Comparison of ENCODE assay signal across 25 mouse cellular contexts in genomic region chr14:86233305-86233704, GRCm38 (mm10).
"Had no signal": no experiment of that assay in that cellular context is flagged by ENCODE, and none has a peak within 500 bp of the region (broad histone marks: within the 10 kb centered on the region; RNA-seq: fewer than 3 reads in every experiment).

No protein-coding gene starts in this region.

- H3K4me3 ChIP-seq: heart, adult 2 months; hindbrain, embryonic 13.5 days; hindbrain, embryonic 15.5 days; kidney, embryonic 15.5 days; limb, embryonic 13.5 days; limb, embryonic 15.5 days; liver, embryonic 13.5 days had no signal

- H3K27ac ChIP-seq: heart, adult 2 months; hindbrain, embryonic 13.5 days; hindbrain, embryonic 15.5 days; hindbrain, postnatal 0 days; kidney, embryonic 15.5 days; kidney, postnatal 0 days; limb, embryonic 13.5 days; limb, embryonic 15.5 days; liver, embryonic 13.5 days had no signal

- H3K4me2 ChIP-seq: heart, embryonic 11.5 days; hindbrain, embryonic 13.5 days; hindbrain, embryonic 15.5 days; kidney, embryonic 15.5 days; limb, embryonic 13.5 days; limb, embryonic 15.5 days; liver, embryonic 11.5 days; liver, embryonic 13.5 days had no signal

- H3K27me3 ChIP-seq: hindbrain, embryonic 13.5 days; hindbrain, embryonic 15.5 days; kidney, embryonic 15.5 days; limb, embryonic 13.5 days; limb, embryonic 15.5 days; liver, embryonic 13.5 days had no signal

- DNase-seq: gastrocnemius, postnatal 14 days; gastrocnemius, postnatal 36 days; heart, adult 11 months; heart, adult 2 months; heart, postnatal 10 days; heart, postnatal 4 days; kidney, adult 11 months; kidney, adult 2 months; kidney, adult 9 months; kidney, postnatal 14 days; kidney, postnatal 36 days; layer of hippocampus, adult 9-11 months; layer of hippocampus, postnatal 36 days; left cerebral cortex, postnatal 4 days; liver, embryonic 13.5 days had no signal

- H3K4me1 ChIP-seq: hindbrain, embryonic 13.5 days; hindbrain, embryonic 15.5 days; kidney, embryonic 15.5 days; limb, embryonic 13.5 days; limb, embryonic 15.5 days; liver, embryonic 13.5 days had no signal

- H3K36me3 ChIP-seq: hindbrain, embryonic 13.5 days; hindbrain, embryonic 15.5 days; kidney, embryonic 15.5 days; limb, embryonic 13.5 days; limb, embryonic 15.5 days; liver, embryonic 13.5 days had no signal

- H3K9me3 ChIP-seq: hindbrain, embryonic 13.5 days; hindbrain, embryonic 15.5 days; kidney, embryonic 15.5 days; limb, embryonic 13.5 days; limb, embryonic 15.5 days; liver, embryonic 13.5 days had no signal

- ATAC-seq: hindbrain, postnatal 0 days; intestine, embryonic 16.5 days had no signal

- H3K9ac ChIP-seq: hindbrain, embryonic 13.5 days; hindbrain, embryonic 15.5 days; kidney, embryonic 15.5 days; limb, embryonic 13.5 days; limb, embryonic 15.5 days; liver, embryonic 13.5 days had no signal
